Mouse (Mus musculus) large intestine, adult 2 months (tissue): Measurements from ENCODE around the gene Sall4. TPM values are rescaled to one million over a fixed set of nuclear protein-coding genes. Genes with fewer than 3 reads are reported as not detected.

ENCODE experiments used
- DNase-seq: peaks from one replicate; pipeline ENCODE4 v3.0.0-alpha.2; 2012; ENCODE audit warnings: low read depth, low spot score
- WGBS: fragments of 180-500 bp; shearing (Covaris S2); methylation state at CpG from one replicate; pipeline ENCODE4 v1.1.7; 2018; 5-methylcytosine and 5-hydroxymethylcytosine counted together
- polyA plus RNA-seq: library from polyadenylated mRNA; depleted of rRNA; stranded (reverse); fragments of >200 nt; gene quantifications from 2 replicates; pipeline ENCODE4 v1.2.3, GENCODE M21; 2012; rRNA removed

Gene Sall4
- polyA plus RNA-seq, 1 experiment, result 0.02 TPM

DNA sequence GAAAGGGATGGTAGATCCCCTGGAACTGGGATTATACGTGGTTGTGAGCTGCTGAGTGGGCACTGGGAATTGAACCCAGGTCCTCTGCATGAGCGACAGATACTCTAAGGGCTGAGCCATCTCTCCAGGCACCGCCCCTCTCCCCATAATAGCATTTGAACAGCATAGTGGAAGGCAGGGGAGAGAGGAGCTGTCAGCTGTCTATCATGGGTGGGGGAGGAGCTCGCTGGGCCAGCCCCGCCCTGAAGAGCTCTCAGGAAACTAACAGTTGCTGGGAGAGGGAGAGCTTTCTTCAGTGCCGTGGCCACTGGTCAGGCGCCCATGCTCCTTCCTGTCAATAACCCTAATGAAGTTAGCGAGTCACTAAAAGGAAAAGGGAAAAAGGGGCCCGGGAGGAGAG, 60.0 kb downstream of the Sall4 start:
- no peak for DNase-seq
- WGBS, result 71% methylated on average over 9 of the region's 9 CpGs

DNA sequence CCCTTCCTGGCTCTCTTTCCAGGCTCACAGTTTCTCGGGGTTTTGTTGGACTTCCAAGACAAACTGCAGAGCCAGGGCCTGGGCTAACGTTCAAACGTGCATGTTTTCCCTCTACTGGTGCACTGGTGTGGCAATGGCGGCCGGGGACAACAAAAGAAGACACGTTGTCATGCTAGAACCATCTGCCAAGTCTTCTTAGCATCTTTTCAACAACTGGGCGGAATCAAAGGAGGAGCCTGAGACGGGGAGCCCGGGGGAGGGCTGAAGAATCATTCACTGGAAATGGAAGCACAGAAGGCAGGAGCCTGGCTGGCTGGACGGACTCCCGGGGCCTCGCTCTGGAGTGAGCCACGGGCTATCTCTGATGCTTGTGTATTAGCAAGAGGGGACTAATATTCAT, 65.5 kb downstream of the Sall4 start:
- DNase-seq, result no peak

More for the DNA sequence above, 65.5 kb downstream of the Sall4 start:
- WGBS, result 69% methylated on average over 13 of the region's 13 CpGs

Other genes starting within 250 kb of the Sall4 start
- gene Nfatc2, start 166.3 kb downstream of the Sall4 start, polyA plus RNA-seq, result 2.1 and 2.4 TPM in 2 replicates
- 148 and 170 TPM in 2 replicates for gene Atp9a, start 25.5 kb downstream of the Sall4 start, polyA plus RNA-seq
- 19.0 and 25.3 TPM in 2 replicates for gene Zfp64, start 187.6 kb upstream of the Sall4 start, polyA plus RNA-seq